Mouse (Mus musculus) cerebellum, adult 2 months (tissue): ENCODE results near the gene Selenoo. TPM values are rescaled to one million over a fixed set of nuclear protein-coding genes. Genes with fewer than 3 reads are reported as not detected.
A peak's percentile ranks its signal among the peaks of the same experiment; 100 is the strongest.

ENCODE experiments used
- DNase-seq, 2 experiments: peaks; one replicate each; pipeline ENCODE4 v3.0.0; 2021
- H3K27ac ChIP-seq: fragments of 200-500 bp; 2 replicates; pipeline ENCODE4 v1.5.1; 2012; ENCODE audit warnings: low read length, control low read depth, inconsistent platforms; ENCODE audit not compliant: insufficient read depth
- H3K27me3 ChIP-seq: fragments of 200-500 bp; 2 replicates; pipeline ENCODE4 v1.6.1; 2012; ENCODE audit warnings: inconsistent platforms, mild to moderate bottlenecking, low read length, moderate library complexity; ENCODE audit not compliant: control insufficient read depth, insufficient read depth
- H3K4me1 ChIP-seq: fragments of 200-500 bp; 2 replicates; pipeline ENCODE4 v1.6.1; 2011; ENCODE audit warnings: low read length; ENCODE audit not compliant: control insufficient read depth, insufficient read depth
- H3K4me3 ChIP-seq: fragments of 200-500 bp; replicated peaks from 2 replicates; pipeline ENCODE3; 2011; ENCODE audit warnings: mild to moderate bottlenecking, low read depth, low read length, control low read depth; ENCODE audit not compliant: insufficient read depth
- CTCF ChIP-seq: fragments of 200-500 bp; IDR thresholded peaks from 2 replicates; pipeline ENCODE4 v1.5.1; 2011; ENCODE audit warnings: low read depth, mild to moderate bottlenecking, control low read depth, low read length, moderate library complexity, borderline replicate concordance; ENCODE audit not compliant: insufficient read depth
- POLR2A ChIP-seq: fragments of 200-500 bp; IDR thresholded peaks from 2 replicates; pipeline ENCODE4 v1.6.1; 2011; ENCODE audit warnings: low read length, control low read depth, borderline replicate concordance; ENCODE audit not compliant: insufficient read depth
- WGBS: fragments of 180-500 bp; shearing (Covaris S2); methylation state at CpG from one replicate; pipeline ENCODE4 v1.1.7; 2018; 5-methylcytosine and 5-hydroxymethylcytosine counted together
- polyA plus RNA-seq: library from polyadenylated mRNA; depleted of rRNA; stranded (reverse); fragments of >200 nt; gene quantifications from 2 replicates; pipeline ENCODE4 v1.2.3, GENCODE M21; 2012

The Selenoo gene
- polyA plus RNA-seq, 1 experiment = 58.1 TPM

GRCm38 (mm10) chr15:89102646-89103045 is 13.8 kb downstream of the Selenoo start:
- DNase-seq = no peak
- H3K27ac ChIP-seq = peak overlapping the region; percentile 91
- peaks cover 83% of the 10 kb centered on the region for H3K4me1 ChIP-seq
- no peak for TF ChIP-seq CTCF
- TF ChIP-seq POLR2A = 0 out of 2 replicates have a peak, but pooled peaks have one; percentile 20
- no peaks in the 10 kb centered on the region for H3K27me3 ChIP-seq
- 39% methylated on average over 5 of the region's 5 CpGs for WGBS
- H3K4me3 ChIP-seq = no peak overlapping the region

- Histone ChIP-seq H3K27me3 (no peaks in the 10 kb centered on the region), H3K27ac (peak overlapping the region; percentile 91), H3K4me3 (peak overlapping the region; percentile 6), H3K4me1 (peaks cover 76% of the 10 kb centered on the region)
- WGBS = 10% methylated on average over 10 of the region's 10 CpGs
- TF ChIP-seq POLR2A = no peak
- TF ChIP-seq CTCF = peak; percentile 43; the same call in 1 of the 2 replicates
- peak in 1 of 2 experiments; percentile 79 for DNase-seq
Observed at GRCm38 (mm10) chr15:89103921-89104320, 15.0 kb downstream of the Selenoo start.

- Histone ChIP-seq H3K27me3 (no peaks in the 10 kb centered on the region), H3K4me3 (peak overlapping the region; percentile 6), H3K27ac (peak overlapping the region; percentile 91), H3K4me1 (peaks cover 76% of the 10 kb centered on the region)
- TF ChIP-seq POLR2A (0 out of 2 replicates have a peak, but pooled peaks have one; percentile 20), CTCF (no peak)
- WGBS = 7% methylated on average over 8 of the region's 8 CpGs
- peak; percentile 96 to 98 for DNase-seq
Observed at GRCm38 (mm10) chr15:89104425-89104824, 15.5 kb downstream of the Selenoo start.

- H3K27ac ChIP-seq = peak overlapping the region; percentile 91
- H3K4me3 ChIP-seq = no peak overlapping the region
- TF ChIP-seq POLR2A (no peak), CTCF (peak; percentile 68)
- peaks cover 74% of the 10 kb centered on the region for H3K4me1 ChIP-seq
- peak; percentile 83 to 92 for DNase-seq
- 20% methylated on average over 13 of the region's 13 CpGs for WGBS
- no peaks in the 10 kb centered on the region for H3K27me3 ChIP-seq
Observed at GRCm38 (mm10) chr15:89106073-89106472, 17.2 kb downstream of the Selenoo start.

- no peak overlapping the region for H3K4me3 ChIP-seq
- peaks cover 65% of the 10 kb centered on the region for H3K4me1 ChIP-seq
- H3K27me3 ChIP-seq = no peaks in the 10 kb centered on the region
- WGBS = 79% methylated on average over 1 of the region's 1 CpGs
- H3K27ac ChIP-seq = 0 out of 2 replicates have a peak overlapping the region, but pooled peaks have one; percentile 24
- DNase-seq = no peak
- TF ChIP-seq CTCF (no peak), POLR2A (no peak)
Observed at GRCm38 (mm10) chr15:89106976-89107375, 18.1 kb downstream of the Selenoo start.

- WGBS = 31% methylated on average over 9 of the region's 9 CpGs
- peak; percentile 71 to 72 for DNase-seq
- TF ChIP-seq CTCF (peak; percentile 60), POLR2A (no peak)
Observed at GRCm38 (mm10) chr15:89110147-89110546, 21.3 kb downstream of the Selenoo start.

GRCm38 (mm10) chr15:89118007-89118406 is 29.1 kb downstream of the Selenoo start:
- no peak overlapping the region for H3K4me3 ChIP-seq
- no peaks in the 10 kb centered on the region for H3K27me3 ChIP-seq
- no peak for DNase-seq
- H3K4me1 ChIP-seq = peaks cover 9% of the 10 kb centered on the region
- peak; percentile 9; the same call in 1 of the 2 replicates for TF ChIP-seq CTCF
- no peak for TF ChIP-seq POLR2A
- H3K27ac ChIP-seq = no peak overlapping the region

More at GRCm38 (mm10) chr15:89110147-89110546, 21.3 kb downstream of the Selenoo start:
- H3K27me3 ChIP-seq = no peaks in the 10 kb centered on the region
- peaks cover 37% of the 10 kb centered on the region for H3K4me1 ChIP-seq
- H3K4me3 ChIP-seq = no peak overlapping the region
- peak overlapping the region; percentile 58 for H3K27ac ChIP-seq

GRCm38 (mm10) chr15:89122649-89123366 is 33.9 kb downstream of the Selenoo start, which contains the start of gene Tubgcp6:
Tubgcp6 (minus strand) TSS chr15:89123112.
- H3K4me1 ChIP-seq = peaks cover 21% of the 10 kb centered on the region
- under 1% methylated on average over 47 of the region's 47 CpGs for WGBS
- H3K27ac ChIP-seq = peak within 1 kb of the TSS; percentile 78

More at GRCm38 (mm10) chr15:89122649-89123366, 33.9 kb downstream of the Selenoo start, which contains the start of gene Tubgcp6:
- TF ChIP-seq CTCF (no peak), POLR2A (peak; percentile 83)
- H3K27me3 ChIP-seq = no peaks in the 10 kb centered on the region
- DNase-seq = peak; percentile 96 to 98
- H3K4me3 ChIP-seq = peak within 1 kb of the TSS; percentile 88
